Mouse (Mus musculus): ENCODE measurements around the gene Sap25.

Sap25 gene

GRCm38 (mm10) chr5:137628498-137629305 lies 12.4 kb upstream of the Sap25 start, which contains the start of the genes Fbxo24, Lrch4 and Gm20605:
Fbxo24 (minus strand) TSS chr5:137629002.
Lrch4 (plus strand) TSS chr5:137629121.
Gm20605 (plus strand) TSS chr5:137629175.
- peak; percentile 100 for DNase-seq (ENCODE audit: low spot score)

GRCm38 (mm10) chr5:137629306-137629721 lies 11.8 kb upstream of the Sap25 start:
- DNase-seq (ENCODE audit: low spot score), result peak; percentile 87

GRCm38 (mm10) chr5:137629906-137630545 lies 11.1 kb upstream of the Sap25 start:
- DNase-seq (ENCODE audit: low spot score), result no peak

- DNase-seq (ENCODE audit: low spot score), result no peak
Measured at GRCm38 (mm10) chr5:137630602-137631001, 10.5 kb upstream of the Sap25 start.

GRCm38 (mm10) chr5:137631171-137631570 lies 10.0 kb upstream of the Sap25 start:
- DNase-seq (ENCODE audit: low spot score), result no peak

- DNase-seq (ENCODE audit: low spot score), result no peak
Measured at GRCm38 (mm10) chr5:137631591-137631990, 9.5 kb upstream of the Sap25 start.

GRCm38 (mm10) chr5:137633397-137634084 lies 7.6 kb upstream of the Sap25 start:
- no peak for DNase-seq (ENCODE audit: low spot score)

GRCm38 (mm10) chr5:137639472-137639871 lies 1.7 kb upstream of the Sap25 start:
- DNase-seq (ENCODE audit: low spot score), result no peak

- DNase-seq (ENCODE audit: low spot score), result no peak
Measured at GRCm38 (mm10) chr5:137642886-137643285, 1.8 kb downstream of the Sap25 start.

GRCm38 (mm10) chr5:137644484-137644883 lies 3.4 kb downstream of the Sap25 start:
- no peak for DNase-seq (ENCODE audit: low spot score)

GRCm38 (mm10) chr5:137645091-137645651 lies 4.0 kb downstream of the Sap25 start:
- no peak for DNase-seq (ENCODE audit: low spot score)

GRCm38 (mm10) chr5:137645652-137646091 lies 4.5 kb downstream of the Sap25 start, which contains the start of gene Irs3:
Irs3 (minus strand) TSS chr5:137645714.
- no peak for DNase-seq (ENCODE audit: low spot score)

- no peak for DNase-seq (ENCODE audit: low spot score)
Measured at GRCm38 (mm10) chr5:137647827-137648601, 6.9 kb downstream of the Sap25 start.

- DNase-seq (ENCODE audit: low spot score), result no peak
Measured at GRCm38 (mm10) chr5:137649251-137649650, 8.1 kb downstream of the Sap25 start.

- peak; percentile 82 for DNase-seq (ENCODE audit: low spot score)
Measured at GRCm38 (mm10) chr5:137649669-137650571, 8.8 kb downstream of the Sap25 start.

- no peak for DNase-seq (ENCODE audit: low spot score)
Measured at GRCm38 (mm10) chr5:137652474-137652873, 11.3 kb downstream of the Sap25 start.

- DNase-seq (ENCODE audit: low spot score), result no peak
Measured at GRCm38 (mm10) chr5:137653366-137653765, 12.2 kb downstream of the Sap25 start.

GRCm38 (mm10) chr5:137654746-137655145 lies 13.6 kb downstream of the Sap25 start:
- no peak for DNase-seq (ENCODE audit: low spot score)

- DNase-seq (ENCODE audit: low spot score), result peak; percentile 45
Measured at GRCm38 (mm10) chr5:137656977-137657376, 15.8 kb downstream of the Sap25 start.

- no peak for DNase-seq (ENCODE audit: low spot score)
Measured at GRCm38 (mm10) chr5:137660064-137660688, 19.0 kb downstream of the Sap25 start.
